Mouse (Mus musculus): Measurements from ENCODE around the gene Ttc38. TPM values are rescaled to one million over a fixed set of nuclear protein-coding genes. Genes with fewer than 3 reads are reported as not detected.

The Ttc38 gene
- total RNA-seq, 2 experiments from 2014 or later: 2.3 to 3.5 TPM

DNA sequence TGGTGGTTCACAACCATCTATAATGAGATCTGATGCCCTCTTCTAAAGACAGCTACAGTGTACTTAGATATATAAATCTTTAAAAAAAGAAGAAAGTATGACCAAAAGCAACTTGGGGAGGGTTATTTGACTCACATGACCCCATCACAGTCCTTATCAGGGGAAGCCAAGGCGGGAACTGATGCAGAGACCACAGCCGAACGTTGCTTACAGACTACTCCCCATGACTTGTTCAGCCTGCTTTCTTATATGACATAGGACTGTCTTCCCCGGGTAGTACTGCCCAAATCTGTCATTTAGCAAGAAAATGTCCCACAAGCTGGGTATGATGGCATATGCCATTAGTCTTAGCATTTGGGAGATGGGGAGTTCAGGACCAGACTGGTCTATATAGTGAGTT lies 57.1 kb downstream of the Ttc38 start:
- intact Hi-C loops (cut with DNase I): no loop called here
- no peak for DNase-seq

DNA sequence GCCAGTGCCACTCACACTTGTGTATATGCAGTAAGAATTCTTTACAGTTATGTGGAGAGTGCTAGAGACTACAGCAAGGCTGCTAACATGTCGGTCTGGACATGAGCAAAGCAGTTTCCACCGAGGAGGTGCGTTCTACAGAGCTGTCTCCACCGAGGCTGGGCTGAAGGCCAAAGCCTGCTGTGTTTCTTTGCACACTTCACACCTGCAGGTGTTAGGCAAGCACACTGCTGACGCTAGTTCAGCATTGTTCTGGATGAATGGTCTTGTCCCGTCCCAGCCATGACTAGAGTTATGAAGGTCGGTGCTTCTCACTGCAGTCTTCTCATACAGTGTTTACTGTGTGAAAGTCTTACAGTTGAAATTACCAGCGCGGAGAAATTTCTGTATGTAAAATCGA lies 59.9 kb downstream of the Ttc38 start:
- intact Hi-C loops (cut with DNase I): no loop called here
- peak; percentile 72 for DNase-seq

DNA sequence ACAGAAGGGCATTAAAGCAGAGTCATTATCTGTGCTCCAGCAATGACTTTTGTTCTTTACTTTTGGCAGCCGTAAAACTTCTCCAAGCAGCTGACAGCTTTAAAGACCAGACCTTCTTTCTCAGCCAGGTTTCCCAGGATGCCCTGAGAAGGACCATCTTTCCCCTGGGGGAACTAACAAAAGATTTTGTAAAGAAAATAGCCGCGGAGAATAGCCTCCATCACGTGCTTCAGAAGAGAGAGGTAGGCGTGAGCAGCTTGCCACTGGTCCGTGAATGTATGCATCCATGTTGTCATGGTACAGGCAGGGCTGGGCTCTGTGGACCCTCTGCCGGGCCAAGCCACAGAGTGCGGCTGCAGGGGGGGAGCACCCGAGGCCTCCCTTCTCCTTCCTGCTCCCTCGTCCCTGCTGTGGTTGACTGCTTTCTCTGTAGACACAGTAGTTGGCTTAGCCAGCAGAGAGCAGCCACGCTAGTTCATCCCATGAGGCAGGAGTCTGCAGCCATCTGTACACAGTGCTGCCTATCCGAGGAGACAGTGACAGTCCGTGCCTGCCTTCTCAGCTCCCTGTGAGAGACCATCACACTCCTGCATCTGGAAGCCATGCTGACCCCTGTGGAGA lies 60.5 kb downstream of the Ttc38 start:
- intact Hi-C loops (cut with DNase I): no loop called here
- DNase-seq: peak; percentile 63

DNA sequence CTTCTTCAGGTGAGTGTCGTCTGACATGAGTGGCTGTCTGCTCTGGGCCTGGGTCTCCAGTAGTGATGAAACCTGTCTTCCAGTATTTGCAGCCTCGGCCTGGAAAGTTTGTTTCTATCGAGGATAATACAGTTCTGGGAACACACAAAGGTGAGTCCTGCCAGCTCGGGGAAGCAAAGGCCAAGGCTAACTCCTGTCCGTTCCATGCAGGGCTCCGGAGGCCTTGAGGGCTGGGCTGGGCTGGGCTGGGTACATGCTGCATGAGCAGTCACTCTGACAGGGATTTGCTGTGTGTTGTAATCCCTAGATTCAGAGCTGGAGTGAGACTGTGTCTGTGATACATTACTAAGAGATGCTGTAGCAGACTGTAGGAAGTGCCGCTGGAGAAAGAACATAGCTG lies 61.8 kb downstream of the Ttc38 start:
- intact Hi-C loops (cut with DNase I): no loop called here
- no peak for DNase-seq

DNA sequence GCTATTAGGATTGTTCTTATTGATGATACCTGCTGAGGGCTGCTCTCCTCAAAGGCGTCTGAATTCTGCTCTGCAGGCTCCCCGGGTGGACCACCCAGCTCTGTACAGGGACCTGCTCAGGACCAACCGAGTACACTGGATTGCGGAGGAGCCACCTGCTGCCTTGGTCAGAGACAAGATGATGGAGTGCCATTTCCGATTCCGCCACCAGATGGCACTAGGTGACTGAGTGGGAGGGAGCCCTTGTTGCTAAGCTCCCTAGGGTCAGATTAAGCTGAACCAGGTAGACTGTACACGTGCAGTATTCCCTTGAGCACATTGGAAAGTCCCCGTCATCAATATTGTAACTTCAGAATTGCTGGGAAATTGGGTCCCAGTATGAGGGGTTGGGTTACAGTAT lies 64.2 kb downstream of the Ttc38 start:
- intact Hi-C loops (cut with DNase I): loop anchor here (5.0 kb wide), 2 partner anchors 141 to 241 kb away; no protein-coding TSS in a partner anchor
- DNase-seq: peak; percentile 89

DNA sequence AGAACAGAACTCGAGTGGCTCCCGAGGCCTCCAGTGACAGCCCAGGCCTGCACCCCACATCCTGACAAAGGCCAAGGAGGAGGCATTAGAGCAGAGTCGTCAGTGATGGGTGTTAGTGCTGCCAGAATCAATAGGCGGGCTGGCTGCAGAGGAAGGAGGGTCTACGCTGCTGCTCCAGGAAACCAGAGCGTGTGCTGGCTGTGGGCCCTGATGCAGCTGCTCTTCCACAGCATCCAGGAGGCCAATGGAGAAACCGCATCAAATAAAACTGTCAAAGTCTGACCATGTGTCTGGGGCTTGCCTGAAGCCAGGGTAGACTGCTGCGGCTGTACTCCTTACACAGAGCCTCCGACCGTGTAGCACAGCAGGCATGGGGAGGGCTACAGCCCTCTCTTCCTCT lies 65.0 kb downstream of the Ttc38 start:
- peak; percentile 54 for DNase-seq
- intact Hi-C loops (cut with DNase I): loop anchor here (5.0 kb wide), 2 partner anchors 140 to 240 kb away; no protein-coding TSS in a partner anchor

DNA sequence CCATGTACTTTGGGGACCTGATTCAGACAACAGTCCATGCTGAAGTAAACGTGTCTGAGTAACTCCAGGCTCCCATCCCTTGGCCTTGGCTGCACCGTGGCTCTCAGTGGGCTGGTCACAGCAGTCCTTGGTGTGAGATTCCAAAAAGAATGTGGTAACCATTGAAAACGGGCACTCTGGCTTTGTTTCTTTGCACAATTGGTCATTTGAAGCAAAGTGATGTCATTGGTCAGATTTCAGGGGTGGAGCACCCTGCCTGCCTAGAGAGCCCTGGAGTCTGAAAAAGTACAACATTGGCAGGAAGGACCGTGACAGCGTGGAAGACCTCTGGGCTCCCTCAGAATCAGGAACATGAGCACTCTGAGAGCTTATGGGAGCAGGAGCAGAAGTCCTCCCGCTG lies 67.3 kb downstream of the Ttc38 start:
- no peak for DNase-seq
- intact Hi-C loops (cut with DNase I): loop anchor here (5.0 kb wide), 2 partner anchors 138 to 238 kb away; no protein-coding TSS in a partner anchor

DNA sequence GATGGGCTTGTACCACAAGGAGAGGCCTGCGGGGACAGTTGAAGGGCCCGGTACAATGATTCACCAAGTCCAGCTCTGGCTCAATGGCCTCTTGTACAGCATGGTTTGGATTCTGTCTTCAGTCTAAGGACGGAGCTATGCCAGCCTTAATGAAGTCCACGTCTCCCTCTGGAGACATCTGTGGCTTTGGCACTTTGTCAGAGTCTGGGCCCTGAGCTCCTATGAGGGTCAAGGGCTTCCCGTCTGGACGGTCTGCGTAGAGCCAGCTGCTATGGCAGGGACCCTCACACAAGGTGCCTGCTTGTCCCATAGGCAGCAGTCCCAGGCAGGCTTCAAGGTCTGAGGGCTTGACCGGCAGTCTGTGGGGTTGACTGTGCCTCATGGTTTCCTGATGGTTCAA lies 68.2 kb downstream of the Ttc38 start:
- intact Hi-C loops (cut with DNase I): no loop called here

DNA sequence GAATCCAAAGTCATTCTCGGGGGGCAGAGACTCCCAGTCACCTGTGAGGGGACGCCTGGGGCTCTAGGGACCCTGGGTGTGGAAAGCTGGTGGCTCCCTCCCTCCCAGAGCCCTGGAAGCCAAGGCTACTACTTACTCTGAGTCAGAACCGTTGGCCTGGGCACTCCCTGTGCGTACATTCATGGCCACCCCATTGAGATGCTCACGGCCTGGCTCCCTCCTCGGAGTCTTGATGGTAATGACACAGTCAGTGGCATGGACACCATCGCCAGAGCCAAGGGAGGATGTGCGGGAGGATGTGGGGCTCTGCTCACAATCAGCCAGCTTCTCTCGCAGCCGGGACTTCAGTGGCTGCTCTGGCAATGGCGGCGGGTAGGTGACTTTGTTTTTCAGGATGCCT lies 68.7 kb downstream of the Ttc38 start:
- intact Hi-C loops (cut with DNase I): no loop called here
- no peak for DNase-seq

More for the DNA sequence above, 68.2 kb downstream of the Ttc38 start:
- DNase-seq: peak; percentile 65

DNA sequence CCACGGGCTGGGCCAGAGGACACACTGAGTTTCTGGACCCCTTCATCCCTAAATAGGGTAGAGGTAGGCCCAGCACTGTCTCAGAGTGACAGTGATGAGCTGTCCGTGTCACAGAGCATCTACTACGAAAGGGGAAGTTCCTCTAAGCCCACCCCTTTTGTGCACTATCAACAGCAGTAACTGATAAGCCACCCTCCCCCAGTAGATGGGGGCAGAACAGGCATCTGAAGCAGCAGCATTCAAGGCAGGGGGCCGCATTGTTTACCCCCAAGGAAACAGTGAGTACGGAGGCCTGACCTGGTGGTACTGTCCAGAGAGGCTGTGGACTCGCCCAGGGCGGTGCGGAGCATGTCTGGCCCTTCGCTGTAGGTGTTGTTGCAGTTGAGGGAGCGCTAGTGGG lies 70.4 kb downstream of the Ttc38 start:
- intact Hi-C loops (cut with DNase I): no loop called here
- DNase-seq: no peak

DNA sequence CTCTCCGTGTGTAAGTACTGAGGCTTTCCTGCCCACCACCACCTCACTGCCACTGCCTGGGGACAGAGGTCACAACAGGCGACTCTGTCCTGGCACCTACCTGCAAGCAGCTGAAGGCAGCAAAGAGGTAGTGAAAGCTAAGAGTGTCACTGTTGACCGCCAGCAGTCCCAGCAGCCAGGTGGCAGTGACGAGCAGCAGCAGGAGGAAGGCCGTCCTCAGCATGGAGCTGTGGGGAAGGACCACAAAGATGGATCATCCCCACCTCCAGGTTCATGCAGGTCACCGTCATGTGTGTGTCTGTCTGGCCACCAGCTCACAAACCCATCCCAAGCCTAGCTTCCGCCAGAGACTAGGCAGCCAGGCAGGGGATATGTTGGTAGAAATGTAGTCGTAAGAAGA lies 71.7 kb downstream of the Ttc38 start:
- intact Hi-C loops (cut with DNase I): no loop called here
- no peak for DNase-seq

Other genes starting within 250 kb of the Ttc38 start
- gene Wnt7b, start 249.8 kb upstream of the Ttc38 start, total RNA-seq (2021): 10 to 100 TPM; 65.6 to 67.5 TPM
- 1 to 10 TPM; 1.0 to 1.8 TPM for gene Ppara, start 97.3 kb upstream of the Ttc38 start, total RNA-seq (2021)
- 10 to 100 TPM; 19.9 to 22.6 TPM for gene Cdpf1, start 20.6 kb upstream of the Ttc38 start, total RNA-seq (2021)
- under 1 TPM; 0.36 to 0.46 TPM for gene Pkdrej, start 10.6 kb upstream of the Ttc38 start, total RNA-seq (2021)
- 1 to 10 TPM; 2.3 to 2.9 TPM for gene Gtse1, start 27.4 kb downstream of the Ttc38 start, total RNA-seq (2021)
- 10 to 100 TPM; 36.2 to 37.8 TPM for gene Trmu, start 47.0 kb downstream of the Ttc38 start, total RNA-seq (2021)
- gene Celsr1, start 201.5 kb downstream of the Ttc38 start, total RNA-seq (2021): 1 to 10 TPM; 5.0 to 5.2 TPM
- 10 to 100 TPM; 52.0 to 57.8 TPM for gene Gramd4, start 225.4 kb downstream of the Ttc38 start, total RNA-seq (2021)